Mouse (Mus musculus) intestine, postnatal 0 days (tissue): ENCODE data around the gene Dstyk. TPM values are rescaled to one million over a fixed set of nuclear protein-coding genes. Genes with fewer than 3 reads are reported as not detected.

Source experiments
- ATAC-seq: fragments of 200-750 bp; cut with Nextera tagmentation; 2 replicates; pipeline ENCODE4 v1.8.0; 2017; ENCODE audit warnings: mild to moderate bottlenecking, moderate TSS enrichment, moderate library complexity
- H3K27ac ChIP-seq: fragments of 300-500 bp; sonication (generic); 2 replicates; pipeline ENCODE4 v1.5.1; 2014; ENCODE audit warnings: mild to moderate bottlenecking, low read depth, low read length, moderate library complexity
- H3K27me3 ChIP-seq: fragments of 300-500 bp; sonication (generic); replicated peaks from 2 replicates; pipeline ENCODE4 v1.6.1; 2014; ENCODE audit warnings: low read length, mixed read lengths; ENCODE audit not compliant: control insufficient read depth, insufficient read depth
- H3K36me3 ChIP-seq: fragments of 300-500 bp; sonication (generic); 2 replicates; pipeline ENCODE4 v1.6.1; 2014; ENCODE audit warnings: mild to moderate bottlenecking, moderate library complexity; ENCODE audit not compliant: control insufficient read depth, insufficient read depth
- H3K4me1 ChIP-seq: fragments of 300-500 bp; sonication (generic); replicated peaks from 2 replicates; pipeline ENCODE4 v1.6.1; 2014; ENCODE audit warnings: antibody characterized with exemption, low read length, mixed read lengths; ENCODE audit not compliant: control insufficient read depth, insufficient read depth
- H3K4me2 ChIP-seq: fragments of 300-500 bp; sonication (generic); replicated peaks from 2 replicates; pipeline ENCODE4 v1.6.1; 2014; ENCODE audit warnings: low read depth, mild to moderate bottlenecking, moderate library complexity
- H3K4me3 ChIP-seq: fragments of 300-500 bp; sonication (generic); 2 replicates; pipeline ENCODE4 v1.5.1; 2014; ENCODE audit warnings: low read depth, low read length
- H3K9ac ChIP-seq: fragments of 300-500 bp; sonication (generic); 2 replicates; pipeline ENCODE4 v1.6.1; 2014; ENCODE audit warnings: mild to moderate bottlenecking, low read depth, low read length
- H3K9me3 ChIP-seq: fragments of 300-500 bp; sonication (generic); 2 replicates; pipeline ENCODE4 v1.6.1; 2016; ENCODE audit warnings: mixed run types; ENCODE audit not compliant: control insufficient read depth
- CTCF ChIP-seq: sonication (generic); IDR thresholded peaks from 2 replicates; pipeline ENCODE4 v1.5.1; 2016; ENCODE audit warnings: low read depth, mild to moderate bottlenecking, control low read depth, antibody characterized with exemption, moderate library complexity
- WGBS: fragments of 180-500 bp; shearing (Covaris S2); extraction: QIAGEN DNeasy Blood & Tissue Kit; methylation state at CpG from one replicate; pipeline ENCODE4 v1.1.7; 2014; 5-methylcytosine and 5-hydroxymethylcytosine counted together
- polyA plus RNA-seq: library from polyadenylated mRNA; unstranded; fragments of >200 nt; fragmentation: Nextera tagmentation; extraction: Ambion mirVana; gene quantifications from 2 replicates; pipeline ENCODE4 v1.2.1, GENCODE M21; 2015

Dstyk gene
- polyA plus RNA-seq, 1 experiment from 2014 or later, result 3.7 TPM

DNA sequence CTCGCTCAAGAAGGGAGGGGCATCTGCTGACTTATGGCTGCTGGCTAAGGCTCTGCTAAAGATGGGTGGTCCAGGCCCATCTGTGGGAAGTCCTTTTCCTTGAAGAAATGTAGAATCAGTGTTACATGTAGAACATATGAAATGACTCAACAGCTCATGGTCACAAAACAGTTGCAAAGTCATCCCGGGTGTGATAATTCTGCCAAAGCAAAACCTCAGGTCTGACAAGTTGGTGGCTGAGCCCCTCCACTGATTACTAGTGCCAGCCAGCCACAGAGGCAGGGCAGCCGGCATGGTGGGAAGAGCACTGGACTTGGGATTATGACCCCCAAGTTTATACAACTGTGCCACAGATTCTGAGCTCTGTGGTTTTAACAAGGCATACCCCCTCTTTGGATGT is 39.5 kb upstream of the Dstyk start:
- Histone ChIP-seq H3K27ac (no peak overlapping the region), H3K4me2 (no peak overlapping the region), H3K9me3 (no peaks in the 10 kb centered on the region), H3K27me3 (no peaks in the 10 kb centered on the region), H3K4me3 (no peak overlapping the region), H3K36me3 (no peaks in the 10 kb centered on the region; the same call in 1 of the 2 replicates), H3K4me1 (0 out of 2 replicates have a peak, but pooled peaks cover 5% of the 10 kb centered on the region), H3K9ac (no peak overlapping the region)
- WGBS, result 67% methylated on average over 3 of the region's 3 CpGs
- no peak for TF ChIP-seq CTCF
- ATAC-seq, result no peak

DNA sequence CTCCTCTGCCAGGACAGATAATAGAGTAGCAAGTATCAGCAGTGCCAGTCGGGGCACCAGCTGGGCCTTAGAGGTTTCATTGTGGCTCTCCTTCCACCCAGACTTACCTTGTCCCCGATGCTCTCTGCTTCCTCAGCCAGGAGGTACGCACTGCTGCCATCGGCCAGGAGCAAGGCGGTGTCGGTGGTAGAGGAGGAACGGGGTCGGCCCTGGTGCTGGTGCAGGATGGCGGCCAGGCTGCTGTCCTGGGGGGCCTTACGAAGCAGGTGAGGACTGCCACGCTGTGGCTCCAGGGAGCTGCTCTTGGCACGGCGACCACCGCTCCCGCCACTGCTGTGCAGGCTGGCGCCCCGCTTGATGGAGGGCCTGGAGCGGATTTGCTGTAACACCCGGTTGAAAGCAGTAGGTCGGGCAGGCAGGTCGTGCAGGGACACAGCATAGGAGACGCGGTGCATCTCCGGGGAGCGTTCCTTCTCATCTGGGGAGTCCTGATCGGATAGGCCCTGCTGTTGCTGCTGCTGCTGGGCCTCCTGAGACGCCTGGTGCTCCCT is 36.7 kb upstream of the Dstyk start:
- ATAC-seq, result no peak
- Histone ChIP-seq H3K27ac (no peak overlapping the region), H3K36me3 (no peaks in the 10 kb centered on the region; the same call in 1 of the 2 replicates)

DNA sequence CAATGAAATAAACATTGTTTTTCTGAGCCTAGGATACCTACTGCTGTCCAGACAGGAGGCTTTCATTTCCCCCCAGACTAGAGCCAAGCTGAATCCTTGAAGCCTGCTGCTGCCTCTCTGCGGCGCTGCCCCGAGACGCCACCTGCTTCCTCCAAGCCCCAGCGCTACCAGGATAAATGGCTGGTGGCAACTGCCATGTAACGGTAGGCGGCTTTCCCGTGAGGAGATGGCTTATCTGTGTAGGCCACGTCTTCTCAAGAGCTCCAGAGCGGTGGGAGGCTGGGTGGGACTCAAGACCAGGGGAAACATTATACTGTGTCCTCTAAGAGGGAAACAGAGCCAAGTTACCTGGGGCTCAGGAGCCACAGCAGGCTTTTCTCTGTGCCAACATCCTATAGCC is 35.4 kb upstream of the Dstyk start:
- no peak for TF ChIP-seq CTCF
- Histone ChIP-seq H3K4me1 (0 out of 2 replicates have a peak, but pooled peaks cover 5% of the 10 kb centered on the region), H3K9ac (no peak overlapping the region), H3K4me3 (no peak overlapping the region), H3K27me3 (no peaks in the 10 kb centered on the region), H3K27ac (no peak overlapping the region), H3K9me3 (no peaks in the 10 kb centered on the region), H3K4me2 (no peak overlapping the region), H3K36me3 (no peaks in the 10 kb centered on the region; the same call in 1 of the 2 replicates)
- WGBS, result 73% methylated on average over 10 of the region's 10 CpGs
- no peak for ATAC-seq

More for the DNA sequence above, 36.7 kb upstream of the Dstyk start:
- 0 out of 2 replicates have a peak, but pooled peaks cover 5% of the 10 kb centered on the region for H3K4me1 ChIP-seq
- TF ChIP-seq CTCF, result no peak
- no peaks in the 10 kb centered on the region for H3K27me3 ChIP-seq
- 82% methylated on average over 23 of the region's 27 CpGs for WGBS
- no peak overlapping the region for H3K9ac ChIP-seq
- no peak overlapping the region for H3K4me2 ChIP-seq
- no peaks in the 10 kb centered on the region for H3K9me3 ChIP-seq
- H3K4me3 ChIP-seq, result no peak overlapping the region

DNA sequence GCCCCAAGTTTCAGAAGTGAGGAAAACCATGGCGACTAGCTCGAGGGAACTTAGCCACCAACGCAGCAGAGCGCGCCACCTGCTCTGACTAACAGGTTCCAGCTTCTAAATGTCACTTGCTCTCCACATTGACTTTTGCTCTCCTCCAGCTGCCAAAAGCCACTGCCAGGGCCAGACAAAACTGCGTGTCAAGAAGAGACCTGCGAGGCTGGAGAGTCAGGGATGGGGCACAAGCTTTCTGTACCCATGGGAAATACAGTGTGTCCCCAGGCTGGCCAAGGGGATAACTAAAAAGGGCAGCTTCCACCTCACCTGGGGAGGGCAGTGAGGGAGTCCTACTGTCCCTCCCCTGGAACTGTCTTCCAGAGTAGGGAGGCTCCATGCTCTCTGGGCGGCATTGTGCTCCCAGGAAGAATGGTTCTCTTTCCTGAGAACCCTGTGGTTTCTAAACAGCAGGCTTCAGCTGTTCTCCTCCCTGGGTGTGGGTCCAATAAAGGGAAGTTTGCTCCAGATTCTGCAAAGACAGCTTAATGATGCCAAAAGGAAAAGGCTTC is 33.3 kb upstream of the Dstyk start:
- Histone ChIP-seq H3K4me3 (no peak overlapping the region), H3K36me3 (no peaks in the 10 kb centered on the region), H3K9me3 (no peaks in the 10 kb centered on the region), H3K4me1 (no peaks in the 10 kb centered on the region), H3K4me2 (no peak overlapping the region), H3K9ac (no peak overlapping the region), H3K27me3 (no peaks in the 10 kb centered on the region), H3K27ac (no peak overlapping the region)
- ATAC-seq, result no peak
- no peak for TF ChIP-seq CTCF
- WGBS, result 89% methylated on average over 8 of the region's 8 CpGs

DNA sequence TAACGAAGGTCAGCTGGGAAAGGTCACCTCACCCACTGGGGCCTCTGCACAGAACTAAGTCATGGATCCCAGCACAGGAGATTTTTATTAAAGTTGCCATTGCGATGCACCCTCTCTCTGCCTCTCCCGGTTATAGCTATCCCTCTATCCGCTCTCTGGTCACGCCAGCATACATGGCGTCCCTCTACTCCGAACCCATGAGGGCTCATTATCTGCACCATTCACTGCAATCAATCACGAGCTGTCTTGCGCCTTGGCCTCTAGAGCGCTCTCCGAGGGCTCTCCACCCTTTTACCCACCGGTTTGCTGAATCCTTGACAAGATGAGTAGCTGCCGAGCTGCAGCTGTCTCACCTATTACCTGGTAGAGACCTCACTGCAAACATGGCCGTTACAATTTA is 32.1 kb upstream of the Dstyk start:
- H3K36me3 ChIP-seq, result no peaks in the 10 kb centered on the region
- no peaks in the 10 kb centered on the region for H3K4me1 ChIP-seq
- no peak for TF ChIP-seq CTCF
- H3K27me3 ChIP-seq, result no peaks in the 10 kb centered on the region; the same call in 1 of the 2 replicates
- no peak overlapping the region for H3K4me3 ChIP-seq
- ATAC-seq, result no peak
- H3K4me2 ChIP-seq, result no peak overlapping the region
- H3K9me3 ChIP-seq, result no peaks in the 10 kb centered on the region
- H3K9ac ChIP-seq, result no peak overlapping the region
- WGBS, result 51% methylated on average over 14 of the region's 14 CpGs
- H3K27ac ChIP-seq, result no peak overlapping the region

DNA sequence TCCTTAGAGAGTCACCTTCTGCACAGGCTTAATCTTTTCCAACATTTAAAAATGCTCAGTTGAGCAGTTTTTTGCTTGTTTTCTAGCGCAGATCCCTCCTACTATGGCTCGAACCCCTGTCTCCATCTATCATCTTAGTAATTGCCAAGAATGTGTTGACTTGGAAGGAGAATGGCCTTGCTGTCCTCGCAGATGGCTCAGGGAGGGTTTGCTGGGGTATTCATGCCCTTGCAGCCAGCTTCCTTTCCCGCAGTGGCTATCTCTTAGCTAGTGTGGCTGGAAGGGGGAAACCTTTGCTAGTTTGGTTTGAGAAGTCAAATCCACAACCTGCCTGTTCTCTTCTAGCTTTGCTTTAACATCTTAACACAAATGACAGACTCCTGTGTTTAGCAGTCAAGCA is 31.6 kb upstream of the Dstyk start:
- H3K27ac ChIP-seq, result no peak overlapping the region
- H3K4me1 ChIP-seq, result no peaks in the 10 kb centered on the region
- no peaks in the 10 kb centered on the region; the same call in 1 of the 2 replicates for H3K27me3 ChIP-seq
- TF ChIP-seq CTCF, result no peak
- 55% methylated on average over 4 of the region's 4 CpGs for WGBS
- ATAC-seq, result no peak
- H3K9me3 ChIP-seq, result no peaks in the 10 kb centered on the region
- no peak overlapping the region for H3K4me3 ChIP-seq
- H3K9ac ChIP-seq, result no peak overlapping the region
- H3K36me3 ChIP-seq, result no peaks in the 10 kb centered on the region
- no peak overlapping the region for H3K4me2 ChIP-seq
